Mouse (Mus musculus) bone marrow, adult 2 months (tissue): ENCODE data around the gene Th.

Experiments used
- CTCF ChIP-seq: fragments of 200-500 bp; IDR thresholded peaks from 2 replicates; pipeline ENCODE4 v1.5.1; 2011; ENCODE audit warnings: low read length, control low read depth; ENCODE audit not compliant: control insufficient read depth, insufficient read depth
- POLR2A ChIP-seq: fragments of 200-500 bp; IDR thresholded peaks from 2 replicates; pipeline ENCODE4 v1.6.1; 2011; ENCODE audit warnings: low read depth, mild to moderate bottlenecking, control low read depth, low read length, borderline replicate concordance; ENCODE audit not compliant: control insufficient read depth

- peak; percentile 100 for TF ChIP-seq CTCF
- no peak for TF ChIP-seq POLR2A
These were observed 12.0 kb downstream of the Th start for GRCm38 (mm10) chr7:142918641-142919628.
